Mouse (Mus musculus): ENCODE results near the gene Nell1.

Gene Nell1

GRCm38 (mm10) chr7:50050144-50050543 is 75.5 kb downstream of the Nell1 start:
- no peak for DNase-seq (ENCODE audit: low spot score)

- no peak for DNase-seq (ENCODE audit: low spot score)
Observed at GRCm38 (mm10) chr7:50053704-50054103, 79.0 kb downstream of the Nell1 start.

DNA sequence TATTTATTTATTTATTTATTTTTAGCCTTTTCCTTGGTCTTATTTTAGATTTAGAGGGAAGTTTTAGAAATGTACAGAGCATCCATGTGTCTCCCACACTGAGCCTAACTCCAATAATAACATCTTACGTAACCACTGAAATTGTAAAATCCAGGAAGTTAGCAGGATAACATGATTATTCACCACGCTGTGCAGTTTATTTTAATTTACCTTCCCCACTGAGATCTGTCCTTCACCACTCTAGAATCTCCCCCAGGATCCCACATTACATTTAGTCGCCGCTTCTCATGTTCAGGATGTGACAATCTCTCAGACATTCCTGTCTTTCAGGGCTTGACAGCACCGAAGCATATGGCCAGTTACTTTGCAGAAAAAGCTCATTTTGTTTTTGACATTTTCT is 119.8 kb downstream of the Nell1 start:
- DNase-seq (ENCODE audit: low spot score), result no peak

DNA sequence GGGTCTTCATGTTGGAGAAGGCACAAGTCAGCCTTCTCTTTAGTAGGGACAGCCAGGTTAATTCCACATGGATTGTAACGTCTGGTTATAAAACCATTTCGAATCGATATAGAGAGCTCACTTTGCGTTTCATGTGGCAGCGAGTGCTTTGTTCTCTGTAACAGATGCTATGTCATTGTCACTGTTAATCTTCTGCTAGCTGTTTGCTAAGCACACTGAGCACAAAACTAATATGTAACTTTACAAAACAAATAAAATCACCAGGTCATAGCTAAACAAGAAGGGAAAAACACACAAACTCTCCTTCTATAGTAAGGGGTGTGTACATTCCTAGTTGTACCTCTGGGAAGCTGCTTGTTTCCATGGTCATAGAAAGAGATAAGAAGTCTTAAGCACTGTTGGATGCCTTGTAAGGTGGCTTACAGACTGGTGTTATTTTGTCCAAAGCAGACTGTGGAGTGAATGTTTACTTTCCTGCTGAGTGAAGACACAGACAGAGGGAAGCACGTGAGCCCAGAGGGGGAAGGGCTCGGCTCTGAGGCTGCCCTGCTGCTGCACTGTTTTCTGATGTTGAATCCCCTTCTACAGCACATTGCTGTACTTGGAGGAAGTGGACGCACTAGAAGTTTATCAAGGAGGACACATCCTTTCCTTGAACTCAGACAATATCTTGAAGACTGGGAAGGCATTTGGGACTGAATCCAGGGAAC is 131.1 kb downstream of the Nell1 start:
- no peak for DNase-seq (ENCODE audit: low spot score)

- no peak for DNase-seq (ENCODE audit: low spot score)
Observed at GRCm38 (mm10) chr7:50107261-50107660, 132.6 kb downstream of the Nell1 start.

DNA sequence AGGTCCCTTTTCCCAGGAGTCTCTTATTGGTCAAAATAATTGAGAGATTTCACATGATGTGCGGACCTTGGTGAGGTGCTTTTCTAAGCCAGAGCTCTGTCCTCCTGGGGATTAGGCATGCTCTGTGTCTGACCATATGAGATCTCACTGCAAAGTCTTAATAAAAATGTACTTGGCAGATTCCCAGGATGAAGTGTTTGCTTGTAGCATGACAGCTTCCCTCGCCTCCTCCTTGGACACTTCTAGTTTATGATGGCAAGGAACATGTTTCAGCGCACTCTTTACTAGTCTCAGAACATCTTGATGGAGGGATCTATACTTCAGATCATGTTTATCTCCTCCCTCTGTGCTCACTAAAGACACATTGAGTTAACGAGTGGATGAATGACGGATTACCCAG is 143.7 kb downstream of the Nell1 start:
- no peak for DNase-seq (ENCODE audit: low spot score)

GRCm38 (mm10) chr7:50137706-50138105 is 163.0 kb downstream of the Nell1 start:
- no peak for DNase-seq (ENCODE audit: low spot score)

DNA sequence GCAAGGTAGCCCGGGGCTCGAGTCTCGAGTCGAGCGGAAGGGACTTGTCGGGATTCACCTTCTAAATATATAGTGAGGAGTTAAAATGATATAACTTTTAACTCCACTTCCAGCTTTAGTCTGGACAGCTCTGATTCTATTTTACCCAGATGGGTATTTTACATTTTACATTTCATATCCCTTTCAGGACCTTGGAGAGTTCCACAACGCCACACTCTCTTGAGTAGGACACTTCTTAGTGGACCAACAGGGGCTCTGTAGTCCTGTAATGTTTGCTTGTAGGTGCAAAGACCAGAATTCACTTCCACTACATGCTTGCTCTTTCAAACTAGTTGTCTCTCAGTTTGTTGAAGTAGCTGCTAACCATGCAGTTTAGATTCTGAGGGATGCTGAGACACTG is 174.7 kb downstream of the Nell1 start:
- no peak for DNase-seq (ENCODE audit: low spot score)

GRCm38 (mm10) chr7:50150838-50151237 is 176.2 kb downstream of the Nell1 start:
- DNase-seq (ENCODE audit: low spot score), result no peak

GRCm38 (mm10) chr7:50153618-50154017 is 179.0 kb downstream of the Nell1 start:
- DNase-seq (ENCODE audit: low spot score), result no peak

DNA sequence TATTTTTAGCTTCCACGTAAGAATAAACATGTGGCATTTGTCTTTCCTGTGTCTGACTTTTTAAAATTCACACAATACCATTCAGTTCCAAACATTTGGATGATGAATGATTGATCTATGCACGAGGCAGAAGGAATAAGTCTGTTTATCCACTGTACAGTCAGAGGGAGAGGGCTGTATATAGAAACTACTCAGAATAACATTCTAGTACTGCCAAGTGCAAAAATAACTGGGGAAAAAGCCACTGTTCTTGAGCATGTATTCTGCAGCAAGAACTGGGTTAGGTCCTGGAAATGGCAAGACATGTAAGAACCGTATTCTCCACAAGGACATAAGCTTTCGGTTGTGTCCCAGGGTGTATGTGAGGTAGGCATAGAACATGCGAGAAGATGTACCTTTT is 187.9 kb downstream of the Nell1 start:
- no peak for DNase-seq (ENCODE audit: low spot score)

DNA sequence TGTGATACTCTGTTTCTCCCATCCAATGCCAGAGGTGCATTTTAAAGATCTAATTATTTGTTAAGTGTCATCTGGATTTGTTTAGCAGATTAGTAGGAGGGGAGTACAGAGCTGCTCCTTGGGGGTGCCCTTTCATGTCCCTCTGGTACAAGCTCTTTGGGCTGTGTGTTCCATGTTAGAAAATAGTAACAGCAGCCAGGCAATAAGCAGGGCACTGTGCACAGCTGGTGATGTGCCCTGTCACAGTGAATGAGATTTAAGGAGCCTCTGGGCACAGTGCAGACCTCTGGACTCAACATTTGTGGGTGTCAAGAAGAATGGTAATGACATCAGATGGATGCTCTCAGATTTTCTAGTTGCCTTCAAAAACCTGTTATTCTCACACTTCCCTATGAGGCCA is 194.1 kb downstream of the Nell1 start:
- DNase-seq (ENCODE audit: low spot score), result no peak

GRCm38 (mm10) chr7:50186306-50186705 is 211.6 kb downstream of the Nell1 start:
- no peak for DNase-seq (ENCODE audit: low spot score)

DNA sequence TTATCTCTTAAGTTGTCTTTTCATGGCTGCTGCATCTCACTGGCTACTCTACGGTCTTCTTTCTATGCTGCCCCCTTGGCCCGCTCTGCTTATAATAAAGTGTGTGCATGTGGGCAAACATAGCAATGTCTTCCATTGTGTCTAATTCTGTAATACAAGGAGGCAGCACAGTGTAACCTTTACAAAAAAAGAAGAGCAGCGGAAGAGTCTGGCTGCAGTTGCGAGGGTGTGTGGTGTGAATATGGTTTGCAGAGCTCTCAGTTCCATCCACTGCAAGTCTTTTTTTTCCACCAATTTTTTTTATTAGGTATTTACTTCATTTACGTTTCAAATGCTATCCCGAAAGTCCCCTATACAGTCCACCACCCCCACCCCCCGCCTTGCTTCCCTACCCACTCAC is 219.3 kb downstream of the Nell1 start:
- no peak for DNase-seq (ENCODE audit: low spot score)

DNA sequence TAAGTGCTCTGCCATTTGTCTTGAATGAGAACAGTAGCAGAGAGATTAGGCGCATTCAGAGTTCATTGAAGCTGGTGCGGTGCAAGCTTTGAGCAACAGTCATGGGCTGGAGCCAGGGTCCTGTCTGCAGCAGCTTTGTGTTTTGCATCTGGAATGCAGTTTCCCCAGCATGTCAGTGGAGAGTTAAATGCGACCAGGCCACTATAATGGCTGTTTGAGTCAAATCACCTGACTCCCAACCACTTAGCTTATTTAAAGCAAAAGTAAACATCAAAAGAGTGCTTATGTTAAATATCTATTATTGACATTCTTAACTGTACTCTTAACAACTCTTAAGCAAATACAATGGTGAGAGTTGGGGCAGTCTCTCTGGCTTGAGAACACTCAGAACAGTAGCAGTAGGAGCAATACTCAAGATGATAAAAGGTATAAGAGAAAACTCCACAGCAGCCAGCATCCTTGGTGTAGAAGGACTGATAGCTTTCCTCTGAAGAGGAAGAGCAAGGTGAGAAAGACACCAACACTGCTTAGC is 220.5 kb downstream of the Nell1 start:
- DNase-seq (ENCODE audit: low spot score), result no peak

GRCm38 (mm10) chr7:50205268-50205667 is 230.6 kb downstream of the Nell1 start:
- no peak for DNase-seq (ENCODE audit: low spot score)

DNA sequence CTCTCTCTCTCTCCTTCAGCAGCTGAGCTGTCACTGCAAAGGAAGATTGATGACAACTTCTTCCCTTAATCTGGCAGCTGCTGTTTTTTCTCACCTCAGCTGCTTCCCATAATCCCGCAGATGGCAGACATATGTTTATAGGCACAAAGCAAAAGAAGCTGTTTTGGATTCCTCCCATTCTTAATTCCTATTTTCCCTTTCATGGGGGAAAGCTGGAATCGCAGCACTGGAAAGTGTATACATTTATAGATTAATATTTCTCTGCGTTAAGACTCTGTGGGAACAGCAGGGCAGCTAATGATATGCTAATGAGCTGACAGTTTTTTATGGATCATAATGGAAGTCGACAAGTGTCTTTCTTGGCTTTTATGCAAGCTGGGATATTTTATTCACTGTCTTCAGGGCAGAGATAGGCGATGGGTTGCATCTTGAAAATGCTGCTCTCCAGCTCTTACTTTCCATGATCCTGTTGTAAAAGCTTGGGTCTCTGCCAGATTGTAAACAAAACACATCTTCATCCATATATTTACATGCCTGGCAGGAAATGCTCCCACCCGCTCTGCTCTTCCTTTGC is 236.1 kb downstream of the Nell1 start:
- no peak for DNase-seq (ENCODE audit: low spot score)

DNA sequence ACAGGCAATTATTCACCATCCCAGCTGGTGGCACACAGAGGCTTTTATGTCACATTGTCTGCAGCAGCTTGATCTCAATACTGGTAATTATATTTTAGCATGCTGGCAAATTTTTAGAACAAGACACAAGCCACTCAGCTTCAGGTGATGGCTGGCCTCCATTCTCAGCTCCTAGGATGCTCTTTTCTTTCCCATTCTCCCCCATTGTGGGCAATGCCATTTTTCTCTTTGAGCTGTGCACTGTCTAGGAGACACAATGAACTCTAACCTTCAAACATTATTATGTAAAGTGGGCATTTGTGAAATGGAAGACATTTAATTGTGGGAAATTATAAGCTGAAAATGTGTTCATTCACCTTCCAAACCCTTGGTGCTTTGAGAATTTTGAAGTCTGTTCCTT is 247.2 kb downstream of the Nell1 start:
- no peak for DNase-seq (ENCODE audit: low spot score)

GRCm38 (mm10) chr7:50226621-50227020 is 252.0 kb downstream of the Nell1 start:
- DNase-seq (ENCODE audit: low spot score), result no peak

- no peak for DNase-seq (ENCODE audit: low spot score)
Observed at GRCm38 (mm10) chr7:50228273-50228672, 253.6 kb downstream of the Nell1 start.

DNA sequence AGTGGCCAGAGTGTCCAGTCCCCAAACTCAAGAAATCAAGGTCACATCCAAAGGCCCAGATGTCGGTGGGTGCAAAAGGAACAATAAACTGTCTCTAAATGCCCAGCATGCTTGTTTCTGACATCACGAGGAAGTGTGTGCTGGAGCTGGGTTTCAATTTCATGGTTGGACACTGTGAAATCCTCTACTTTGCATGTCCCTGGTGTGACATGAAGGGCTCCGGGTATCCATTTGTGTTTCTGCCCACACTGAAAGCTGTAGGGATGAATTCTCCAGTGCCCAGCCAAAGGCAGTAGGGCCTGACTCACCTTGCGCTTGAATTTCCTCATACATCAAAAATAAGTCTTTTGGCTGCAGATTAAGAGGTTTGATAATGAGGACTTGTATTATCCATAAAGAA is 266.5 kb downstream of the Nell1 start:
- DNase-seq (ENCODE audit: low spot score), result no peak

DNA sequence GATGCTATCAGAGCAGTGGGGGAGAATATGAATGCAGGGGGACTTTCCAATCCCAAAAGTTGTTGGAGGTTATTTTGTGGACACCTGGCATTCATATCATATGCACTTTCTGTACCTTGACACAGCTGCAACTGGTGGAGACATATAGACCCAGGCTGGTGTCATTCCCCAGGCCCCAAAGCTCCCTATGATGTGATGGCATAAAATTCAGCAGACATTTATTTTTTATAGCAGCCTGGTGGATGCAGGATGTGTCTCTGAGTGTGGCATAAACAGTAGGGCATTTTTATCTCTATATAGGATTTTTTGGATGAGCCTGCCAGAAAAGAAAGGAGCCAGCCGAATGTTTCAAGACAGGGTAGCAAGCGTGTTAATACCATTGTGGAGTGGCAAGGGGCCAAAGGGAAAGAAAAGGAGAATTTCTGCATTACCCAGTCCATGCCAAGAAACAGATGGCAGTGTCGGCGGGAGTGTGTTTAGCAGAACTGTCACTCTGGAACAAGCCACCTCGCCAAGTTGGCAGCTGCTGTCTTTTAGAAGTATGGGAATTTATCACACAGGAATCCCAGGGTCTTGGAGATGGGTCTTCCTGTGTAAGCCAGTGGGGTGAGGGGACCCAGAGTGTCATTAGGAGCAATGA is 267.1 kb downstream of the Nell1 start:
- DNase-seq (ENCODE audit: low spot score), result no peak

- no peak for DNase-seq (ENCODE audit: low spot score)
Observed at GRCm38 (mm10) chr7:50253166-50253565, 278.5 kb downstream of the Nell1 start.

Measured in testis, postnatal 14 days (tissue).